Mouse (Mus musculus) spleen, adult 12 weeks (tissue): ENCODE data around the gene Ntmt1.
A peak's percentile ranks its signal among the peaks of the same experiment; 100 is the strongest.

Experiments used
- DNase-seq: peaks from one replicate; pipeline ENCODE4 v3.0.0; 2022; ENCODE audit warnings: low spot score

The Ntmt1 gene

DNA sequence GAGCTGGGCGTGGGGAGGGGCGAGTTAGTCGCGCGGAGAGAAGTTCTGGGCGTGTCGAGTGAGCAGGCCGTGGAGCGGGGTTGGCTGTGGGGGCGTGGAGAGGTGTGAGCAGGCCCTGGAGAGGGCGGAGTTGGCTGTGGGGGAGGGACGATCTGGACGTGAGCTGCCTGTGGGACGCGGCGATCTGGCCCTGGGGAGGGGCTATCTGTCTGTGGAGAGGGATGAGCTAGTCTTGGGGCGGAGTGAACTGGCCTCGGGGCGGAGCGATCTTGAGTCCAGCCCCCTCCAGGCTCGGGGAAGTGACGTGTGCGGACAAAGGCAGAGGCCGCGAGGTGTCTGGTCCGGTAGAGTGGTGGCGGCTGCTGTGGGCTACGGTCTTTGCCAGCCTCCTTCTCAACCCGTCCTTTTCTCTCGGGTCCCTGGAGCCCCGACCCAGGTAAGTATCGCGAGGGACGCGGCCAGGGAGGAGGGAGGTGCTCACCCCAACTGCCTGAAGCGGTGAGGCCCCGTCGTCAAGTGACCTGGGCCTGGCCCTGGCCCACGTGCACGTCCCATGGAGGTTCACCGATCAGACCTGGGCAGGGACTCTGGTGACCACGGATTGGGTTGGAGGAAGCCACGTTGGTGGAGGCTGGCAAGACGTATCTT is at the start of gene Ntmt1:
Gene Ntmt1 (plus strand): TSS at position 179 of the 648 bp plus-strand sequence.
- peak; percentile 99 for DNase-seq

DNA sequence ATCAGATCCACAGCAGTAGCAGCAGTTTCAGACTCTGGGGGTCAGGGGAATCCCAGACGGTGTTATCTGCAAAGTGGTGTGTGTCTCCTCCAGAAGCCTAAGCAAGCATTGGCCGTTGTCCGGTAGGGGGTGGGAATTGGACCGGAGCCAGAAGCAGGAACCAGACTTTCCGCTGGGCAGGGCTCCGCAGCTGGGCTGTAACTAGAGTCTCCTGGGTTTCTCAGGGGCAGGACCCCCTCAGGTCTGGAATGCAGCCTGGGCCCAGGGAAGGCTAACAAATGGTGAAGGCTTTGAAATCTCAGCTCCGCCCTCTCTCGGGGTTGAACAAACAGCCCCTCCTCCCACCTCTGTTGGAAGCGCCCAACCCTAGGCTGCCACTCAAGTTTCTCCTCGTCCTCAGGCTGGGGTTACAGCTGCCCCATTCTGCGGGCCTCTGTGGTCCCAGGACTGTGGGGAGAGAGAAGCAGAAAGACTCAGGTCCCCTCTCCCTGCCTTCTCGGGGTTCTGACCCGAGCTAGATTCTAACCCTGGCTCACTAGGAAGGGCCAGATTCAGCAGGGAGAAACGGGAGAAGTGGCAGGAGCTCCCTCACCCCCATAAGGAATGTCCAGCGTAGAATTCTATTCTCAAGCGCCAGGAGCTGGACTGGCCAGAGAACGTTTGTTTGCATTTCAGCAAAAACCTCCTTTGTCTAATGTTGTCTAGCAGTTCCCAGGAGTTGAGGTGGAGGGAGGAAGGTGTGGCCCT is 49.1 kb upstream of the Ntmt1 start:
- no peak for DNase-seq

DNA sequence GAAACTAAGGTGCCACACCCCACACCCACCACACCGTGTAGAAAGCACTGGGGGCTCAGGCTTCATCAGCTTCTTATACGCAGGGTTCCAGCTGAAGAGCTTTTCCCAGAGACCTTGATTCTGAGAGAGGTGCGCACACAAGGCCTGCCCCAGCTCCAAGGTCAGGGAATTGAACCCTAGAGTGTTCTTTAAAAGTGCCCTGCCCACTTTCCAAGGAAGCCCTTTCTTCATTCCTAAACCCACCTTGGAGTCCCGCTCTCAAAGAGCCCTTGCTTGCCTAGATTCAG is 48.6 kb upstream of the Ntmt1 start:
- DNase-seq: no peak

- no peak for DNase-seq
Measured at GRCm38 (mm10) chr2:30759442-30759841, 48.2 kb upstream of the Ntmt1 start.

DNA sequence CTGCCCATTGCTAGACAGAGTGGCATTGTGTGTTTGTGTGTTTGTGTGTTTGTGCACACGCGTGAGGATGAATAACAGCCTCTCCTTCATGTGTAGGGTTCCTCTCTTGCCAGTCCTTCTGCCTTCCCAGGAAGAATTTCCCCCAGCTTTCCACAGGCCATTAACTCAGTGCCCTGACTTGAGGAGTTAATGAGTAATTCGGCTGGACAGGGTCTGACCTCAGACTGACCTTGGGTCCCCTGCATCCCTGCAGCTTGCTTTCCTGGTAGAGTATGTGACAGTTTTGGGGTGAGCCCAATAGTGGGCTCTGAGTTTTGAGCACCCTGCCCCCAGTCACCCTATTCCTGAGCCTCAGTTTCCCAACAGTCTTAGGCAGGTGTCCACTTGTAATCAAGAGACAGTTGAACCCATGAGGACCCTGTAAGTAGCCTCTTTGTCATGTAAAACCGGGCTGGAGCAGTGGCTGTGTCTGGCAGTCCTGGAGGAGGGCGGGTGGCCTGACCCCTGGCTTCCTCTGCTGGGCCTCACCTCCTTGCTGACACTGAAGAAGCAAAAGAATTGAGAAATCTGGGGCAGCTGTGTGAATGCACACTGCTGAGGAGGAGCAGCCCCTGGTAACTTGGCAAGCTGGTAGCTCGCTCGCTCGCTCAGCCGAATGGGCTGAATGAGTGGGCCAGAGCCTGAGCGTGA is 47.6 kb upstream of the Ntmt1 start:
- DNase-seq: no peak

DNA sequence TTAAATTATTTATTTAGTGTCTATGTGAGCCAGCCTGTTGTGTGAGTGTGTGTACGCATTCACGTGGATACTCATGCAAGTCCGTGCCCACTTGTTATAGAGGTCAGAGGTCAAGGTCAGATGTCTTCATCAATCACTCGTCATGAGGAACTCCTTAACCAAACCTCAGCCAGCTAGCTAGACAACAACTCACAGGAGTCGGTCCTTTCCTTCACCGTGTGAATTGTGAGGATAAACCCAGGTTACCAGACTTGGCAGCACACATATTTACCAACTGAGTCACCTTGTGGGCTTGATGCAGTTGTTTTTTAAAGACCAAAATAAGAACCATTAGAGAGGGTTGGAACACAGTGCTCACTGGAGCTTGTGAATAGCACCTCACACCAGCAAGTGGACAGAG is 46.9 kb upstream of the Ntmt1 start:
- DNase-seq: no peak

- DNase-seq: no peak
Measured at GRCm38 (mm10) chr2:30766446-30766845, 41.2 kb upstream of the Ntmt1 start.

- DNase-seq: no peak
Measured at GRCm38 (mm10) chr2:30767626-30768240, 39.9 kb upstream of the Ntmt1 start.

- DNase-seq: no peak
Measured at GRCm38 (mm10) chr2:30768529-30768928, 39.1 kb upstream of the Ntmt1 start.

DNA sequence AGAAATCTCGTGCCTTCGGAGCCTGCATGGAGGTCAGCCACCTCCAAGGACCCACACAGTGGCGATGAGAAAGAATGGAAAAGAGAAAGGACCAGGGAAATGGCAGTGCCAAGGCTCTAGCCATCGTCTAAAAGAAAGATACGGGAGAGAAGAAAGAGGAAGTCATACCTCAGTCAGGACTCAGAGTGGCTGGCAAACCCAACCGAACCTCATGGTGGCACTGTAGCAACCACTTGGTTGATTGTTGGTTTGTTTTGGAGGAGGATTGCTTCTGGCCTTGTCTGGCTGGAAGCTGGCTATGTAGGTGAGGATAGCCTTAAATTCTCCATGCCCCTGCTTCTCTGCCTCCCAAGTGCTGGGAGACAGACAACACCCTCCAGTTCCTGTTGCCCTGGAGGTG is 38.4 kb upstream of the Ntmt1 start:
- DNase-seq: no peak

DNA sequence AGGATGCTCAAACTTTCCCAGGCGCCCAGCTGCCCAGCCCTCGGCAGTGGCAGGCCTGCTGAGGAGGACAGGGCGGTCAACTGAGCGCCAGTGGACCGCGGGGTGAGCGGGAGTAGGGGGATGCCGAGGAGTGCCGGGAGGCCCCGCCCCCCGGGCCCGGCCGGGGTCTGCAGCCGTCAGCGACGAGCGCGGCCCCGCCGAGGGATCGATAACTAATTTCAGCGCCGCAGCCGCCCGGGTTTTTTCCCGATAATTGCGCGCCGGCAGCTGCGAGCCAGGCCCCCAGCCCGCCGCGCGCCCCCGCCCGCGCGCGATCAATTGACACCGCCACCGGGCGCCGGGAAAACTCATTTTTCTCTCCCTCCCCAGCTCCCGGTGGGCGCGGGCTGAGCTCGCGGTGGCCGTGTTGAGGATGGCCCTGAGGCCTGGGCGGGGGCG is 36.2 kb upstream of the Ntmt1 start:
- DNase-seq: no peak

DNA sequence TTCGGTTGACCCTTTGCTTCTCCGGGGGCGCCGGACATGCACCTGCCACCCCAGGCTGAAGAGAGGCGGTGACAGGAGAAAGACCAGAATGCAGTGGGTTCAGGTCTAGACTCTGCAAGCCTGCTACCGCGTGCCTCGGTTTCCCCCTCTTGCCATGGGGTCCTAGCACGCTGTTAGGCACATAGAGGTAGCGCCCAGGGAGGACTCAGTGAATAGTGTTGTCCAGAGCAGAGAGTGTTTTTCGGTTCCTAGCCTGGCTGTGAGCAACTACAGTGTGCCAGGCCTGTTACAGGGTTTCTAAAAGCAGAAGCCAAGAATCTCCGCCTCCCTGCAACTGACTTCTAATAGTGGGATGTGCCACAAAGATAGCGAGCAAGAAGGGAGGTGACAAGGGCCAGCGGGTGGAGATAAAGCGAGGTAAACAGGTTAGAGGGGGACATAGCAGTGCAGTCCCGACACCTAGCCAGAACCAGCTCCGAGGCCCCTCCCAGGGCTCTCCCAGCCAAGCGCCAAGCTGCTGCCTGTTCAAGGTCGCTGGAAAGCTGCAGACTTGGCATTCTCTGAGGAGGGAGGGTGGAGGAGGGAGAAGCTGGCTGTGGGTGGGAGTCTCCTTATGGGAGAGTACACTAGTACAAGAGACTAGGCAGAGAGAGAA is 35.7 kb upstream of the Ntmt1 start:
- DNase-seq: peak; percentile 57

DNA sequence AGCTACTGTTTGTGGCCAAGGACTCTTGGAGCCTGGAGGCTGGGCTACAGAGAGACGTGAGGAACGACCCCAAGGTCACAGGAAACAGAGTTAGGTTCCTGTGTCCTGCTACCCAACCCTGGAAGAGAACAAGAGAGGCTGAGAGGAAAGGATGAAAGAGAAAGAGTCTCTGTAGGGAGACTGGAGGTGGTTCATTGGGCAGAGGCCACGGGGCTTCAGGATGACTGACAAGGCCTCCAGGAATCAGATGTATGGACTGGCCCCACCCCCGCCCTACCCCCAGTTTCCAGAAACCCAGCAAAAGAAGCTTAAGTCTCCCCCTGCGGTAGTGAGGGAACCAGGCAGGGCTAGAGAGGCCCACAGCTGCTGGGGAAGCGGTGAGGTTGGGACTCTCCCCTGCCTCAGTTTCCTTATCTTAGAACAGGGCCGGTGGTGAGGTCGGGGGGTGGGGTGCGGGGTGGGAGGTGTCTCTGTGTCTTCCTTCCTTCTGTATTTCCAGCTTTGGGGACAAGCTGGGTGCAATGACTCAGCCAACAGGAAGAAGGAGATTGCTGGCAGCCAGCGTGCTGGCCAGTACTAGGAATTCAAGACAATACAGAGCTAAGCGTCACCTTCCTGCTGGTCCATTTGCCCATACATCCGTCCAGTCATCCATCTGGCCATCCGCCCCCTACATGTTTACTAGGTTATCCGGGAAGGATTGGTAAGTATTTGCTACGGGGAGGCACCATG is 34.9 kb upstream of the Ntmt1 start:
- DNase-seq: no peak

DNA sequence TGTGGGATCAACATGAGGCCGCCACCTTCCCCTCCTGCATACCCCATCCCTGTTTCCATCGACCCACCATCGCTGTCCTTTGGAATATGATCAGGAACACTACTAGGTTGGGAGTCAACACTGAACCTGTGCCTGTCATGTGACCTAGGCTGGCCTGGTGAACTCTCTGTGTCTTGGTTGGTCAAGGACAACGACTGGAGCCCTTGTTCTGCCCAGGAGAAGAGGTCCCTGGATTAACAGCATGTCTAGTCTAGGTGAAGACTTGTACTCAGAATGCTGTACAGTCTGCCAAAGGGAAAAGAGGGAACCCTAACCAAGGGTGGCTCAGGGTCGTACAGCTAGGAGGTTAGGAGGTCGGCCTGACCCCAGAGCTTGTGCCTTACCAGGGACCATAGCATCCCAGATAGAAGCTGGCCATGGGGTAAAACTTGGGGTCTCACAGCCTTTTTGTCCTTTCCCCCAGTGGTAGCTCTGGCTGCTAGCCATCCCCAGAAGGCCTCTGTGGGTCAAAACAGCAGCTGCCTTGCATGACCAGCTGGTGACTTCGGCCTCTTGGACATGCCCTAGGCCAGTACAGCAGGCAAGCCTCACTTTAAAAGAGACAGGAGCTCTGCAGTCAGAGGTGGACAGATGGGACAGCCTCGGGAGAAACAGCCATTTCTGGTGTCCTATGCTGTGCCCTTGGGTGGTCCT is 34.2 kb upstream of the Ntmt1 start:
- DNase-seq: no peak

- DNase-seq: no peak
Measured at GRCm38 (mm10) chr2:30775955-30776354, 31.7 kb upstream of the Ntmt1 start.

DNA sequence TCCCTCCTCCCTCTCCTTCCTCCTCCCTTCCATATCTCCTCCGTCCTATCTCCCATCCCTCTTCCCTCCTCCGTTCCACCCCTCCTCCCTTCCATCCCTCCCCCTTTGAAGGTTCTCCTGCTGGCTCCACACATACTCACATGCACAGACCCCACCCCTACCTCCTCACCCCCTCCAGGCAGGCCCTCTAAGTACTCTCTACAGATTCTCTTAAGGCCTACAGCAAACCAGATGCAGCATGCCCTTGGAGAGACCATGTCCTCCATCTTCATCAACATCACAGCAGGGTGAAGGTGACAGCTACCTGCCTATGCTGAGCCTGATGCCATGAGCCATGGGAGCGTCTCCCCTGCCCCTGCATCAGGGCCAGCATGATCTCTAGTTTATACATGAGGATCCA is 30.4 kb upstream of the Ntmt1 start:
- DNase-seq: no peak

DNA sequence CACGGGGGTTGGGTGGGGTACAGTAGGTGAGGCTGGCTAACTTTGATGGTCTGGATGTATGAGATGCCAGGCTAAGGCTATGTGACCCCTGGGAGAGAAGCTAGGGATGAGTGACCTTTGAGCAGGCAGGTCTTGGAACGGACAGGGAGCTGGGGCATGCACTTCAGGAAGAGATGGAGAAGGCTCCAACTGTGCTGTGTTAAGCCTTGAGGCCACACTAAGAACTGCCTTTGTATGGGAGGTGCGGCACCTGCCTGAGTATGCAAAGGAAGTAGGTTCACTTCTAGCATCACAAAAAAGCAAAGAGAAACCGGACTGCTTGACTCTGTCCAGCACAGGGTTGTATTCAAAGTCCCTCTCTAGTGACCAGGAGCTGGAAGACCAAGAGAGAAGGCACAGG is 29.4 kb upstream of the Ntmt1 start:
- no peak for DNase-seq

DNA sequence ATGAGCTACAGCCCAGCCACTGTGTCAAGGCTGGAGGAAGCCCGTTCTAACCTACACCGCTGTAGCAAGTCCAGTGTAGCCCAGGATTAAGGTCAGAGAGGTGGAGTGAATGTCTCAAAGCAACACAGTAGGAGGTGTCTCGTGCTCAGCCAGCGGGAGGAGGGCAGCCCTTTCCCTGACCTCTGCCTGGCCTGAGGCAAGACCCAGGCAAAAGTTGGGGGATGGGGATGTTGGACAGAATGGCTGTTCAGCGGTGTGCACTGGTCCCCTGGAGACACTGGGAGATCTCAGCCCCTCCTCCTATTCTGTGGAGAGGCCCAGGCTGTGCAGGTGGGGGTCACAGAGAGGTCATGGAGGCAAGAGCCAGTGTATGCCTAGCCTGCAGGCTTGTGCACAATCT is 28.4 kb upstream of the Ntmt1 start:
- DNase-seq: no peak

DNA sequence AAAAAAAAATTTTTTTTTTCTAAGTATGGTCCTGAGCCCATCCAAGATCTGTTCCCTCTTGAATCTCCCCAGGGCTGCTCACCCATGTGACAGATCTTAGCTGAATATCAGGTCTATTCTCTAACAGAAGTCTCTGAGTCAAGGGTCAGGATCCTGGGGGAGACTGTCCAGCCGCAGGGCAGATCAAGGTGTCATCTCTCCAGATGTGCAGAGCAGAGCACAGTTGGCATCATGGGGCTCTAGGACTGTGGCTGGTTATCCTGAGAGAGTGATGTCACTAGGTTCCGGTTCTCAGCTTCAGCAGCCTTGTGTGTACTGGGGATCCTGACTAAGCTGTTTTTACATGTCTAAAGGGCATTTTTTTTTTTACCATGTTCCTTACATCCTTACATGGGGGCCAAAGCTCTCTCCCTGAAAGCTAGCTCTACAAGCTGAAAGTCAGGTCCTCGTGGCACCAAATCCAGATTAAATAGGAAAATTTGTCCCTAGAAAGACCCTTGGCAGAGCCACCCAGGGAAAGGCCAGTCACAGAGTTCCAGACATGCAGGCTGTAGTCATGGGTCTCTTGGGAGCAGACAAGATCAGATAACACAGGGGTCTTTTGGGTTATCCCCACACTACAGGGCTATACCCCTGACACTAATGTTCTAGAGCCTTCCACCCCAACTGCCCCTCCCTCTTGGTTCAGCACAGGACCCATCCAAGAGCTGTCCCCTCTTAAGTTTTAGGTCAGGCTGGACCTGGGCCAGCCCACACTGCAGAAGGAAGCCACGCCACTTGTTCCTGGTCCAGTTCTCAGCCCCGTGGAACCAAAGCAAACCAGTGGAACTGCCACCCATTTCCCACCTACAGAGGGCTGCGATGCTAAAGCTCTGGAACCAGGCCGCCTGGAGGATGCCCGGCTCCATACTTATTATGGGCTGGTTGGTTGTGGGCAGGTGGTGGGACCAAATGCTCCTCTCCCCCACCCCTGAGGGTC is 25.0 kb upstream of the Ntmt1 start:
- DNase-seq: no peak

GRCm38 (mm10) chr2:30783346-30783745 is 24.3 kb upstream of the Ntmt1 start:
- DNase-seq: no peak
